Mouse (Mus musculus) layer of hippocampus, adult 2 months (tissue): ENCODE measurements around the gene Gba. TPM values are rescaled to one million over a fixed set of nuclear protein-coding genes. Genes with fewer than 3 reads are reported as not detected.
A peak's percentile ranks its signal among the peaks of the same experiment; 100 is the strongest.

Experiments used
- DNase-seq, 2 experiments: peaks; one replicate each; pipeline ENCODE4 v3.0.0; 2022; ENCODE audit warnings: low spot score in 2 of 2
- H3K27ac ChIP-seq: fragments of 200-600 bp; 2 replicates; pipeline ENCODE4 v1.8.1; 2022
- H3K4me3 ChIP-seq: fragments of 200-600 bp; 2 replicates; pipeline ENCODE4 v1.8.1; 2022; ENCODE audit warnings: mild to moderate bottlenecking
- CTCF ChIP-seq: fragments of 200-600 bp; conservative IDR thresholded peaks from 2 replicates; pipeline ENCODE4 v1.8.1; 2022; ENCODE audit warnings: antibody characterized with exemption, mild to moderate bottlenecking, moderate library complexity
- total RNA-seq, 2 experiments: library from RNA; stranded (reverse); gene quantifications; 2 replicates each; pipeline ENCODE4 v1.2.3; 2021

The Gba gene
- total RNA-seq, 2 experiments from 2014 or later: 55.7 to 67.9 TPM

DNA sequence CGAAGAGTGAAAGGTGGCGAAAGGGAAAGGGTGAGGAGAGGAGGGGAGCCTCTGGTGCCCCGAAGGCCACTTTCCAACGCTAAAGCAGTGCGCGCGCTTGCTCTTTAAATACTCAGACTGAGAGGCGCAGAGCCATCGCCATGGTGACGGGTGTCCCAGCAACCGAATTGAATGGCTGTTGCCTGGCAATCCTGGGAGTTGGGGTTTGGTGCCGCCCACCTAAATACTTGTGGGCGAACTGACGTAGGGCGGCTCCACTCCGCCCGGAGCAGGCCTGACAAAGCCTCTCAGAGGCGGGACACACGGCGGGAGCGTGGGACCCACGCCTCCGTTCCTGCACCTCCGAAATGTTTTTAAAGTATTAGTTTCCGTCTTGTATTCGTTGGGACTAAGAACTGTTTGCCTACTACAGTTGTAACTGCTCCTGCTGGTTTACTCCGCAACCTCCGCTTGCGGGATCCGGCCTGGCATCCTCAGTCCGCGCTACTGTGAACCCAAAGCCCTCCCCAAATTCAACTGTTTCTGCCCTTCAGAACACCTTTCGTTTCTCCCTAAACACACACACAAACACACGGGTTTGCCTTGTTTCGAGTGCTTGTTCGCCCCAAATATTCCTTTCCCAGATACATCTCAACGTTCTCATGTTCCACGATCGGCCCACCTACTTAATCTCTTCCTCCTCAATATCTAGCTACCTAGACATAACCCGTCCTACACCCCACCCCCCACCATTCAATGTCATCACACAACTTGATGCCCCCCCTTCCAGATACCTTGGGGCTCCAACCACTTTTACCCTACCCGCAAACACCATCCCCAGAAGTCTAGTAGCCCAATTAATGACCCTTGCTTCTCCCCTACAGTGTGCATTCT is 24.8 kb downstream of the Gba start:
- no peak for TF ChIP-seq CTCF
- H3K4me3 ChIP-seq: peak overlapping the region; percentile 68
- DNase-seq: peak; percentile 92 to 96
- peak overlapping the region; percentile 93 for H3K27ac ChIP-seq

DNA sequence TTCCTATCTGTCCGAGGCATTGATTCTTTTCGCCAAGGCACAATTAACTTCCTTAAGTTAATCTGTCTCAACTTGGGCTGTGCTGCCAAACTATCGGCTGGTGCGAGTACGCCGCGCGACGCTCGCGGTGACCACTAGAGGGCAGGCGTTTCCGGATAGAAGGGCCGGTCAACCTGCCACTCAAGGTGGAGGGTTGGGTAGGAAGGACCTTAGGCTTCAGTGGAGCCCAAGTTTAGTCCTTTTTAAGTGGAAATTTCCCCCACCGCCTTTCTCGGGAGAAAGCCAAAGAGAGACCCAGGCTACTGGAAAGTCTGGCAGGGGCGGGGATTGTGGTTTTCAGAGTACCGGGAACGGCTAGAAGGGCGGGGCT is 25.4 kb downstream of the Gba start:
- H3K4me3 ChIP-seq: peak overlapping the region; percentile 68
- TF ChIP-seq CTCF: peak; percentile 92
- DNase-seq: peak; percentile 81 to 89
- H3K27ac ChIP-seq: peak overlapping the region; percentile 93

DNA sequence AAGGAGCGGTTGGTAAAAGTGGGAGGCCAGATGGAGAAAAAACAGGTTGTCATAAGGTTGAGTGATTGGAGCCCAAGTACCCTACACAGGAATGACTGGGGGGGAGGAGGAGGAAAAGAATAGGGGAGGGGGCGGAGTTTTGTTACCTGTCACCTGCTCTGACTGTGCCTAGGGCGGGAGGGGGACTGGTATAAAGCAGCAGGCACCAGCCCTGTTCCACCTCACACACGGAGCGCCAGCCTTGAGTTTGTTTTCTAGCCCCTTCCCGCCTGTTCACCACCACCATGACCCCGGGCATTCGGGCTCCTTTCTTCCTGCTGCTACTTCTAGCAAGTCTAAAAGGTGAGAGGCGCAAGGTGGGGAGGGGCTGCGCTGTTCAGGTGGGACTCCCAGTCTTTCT is 26.1 kb downstream of the Gba start, which contains the start of gene Muc1:
Gene Muc1 (plus strand): TSS at position 222 of the 400 bp plus-strand sequence.
- DNase-seq: no peak
- no peak for TF ChIP-seq CTCF
- peak within 1 kb of the TSS; percentile 68 for H3K4me3 ChIP-seq
- peak within 1 kb of the TSS; percentile 93 for H3K27ac ChIP-seq

DNA sequence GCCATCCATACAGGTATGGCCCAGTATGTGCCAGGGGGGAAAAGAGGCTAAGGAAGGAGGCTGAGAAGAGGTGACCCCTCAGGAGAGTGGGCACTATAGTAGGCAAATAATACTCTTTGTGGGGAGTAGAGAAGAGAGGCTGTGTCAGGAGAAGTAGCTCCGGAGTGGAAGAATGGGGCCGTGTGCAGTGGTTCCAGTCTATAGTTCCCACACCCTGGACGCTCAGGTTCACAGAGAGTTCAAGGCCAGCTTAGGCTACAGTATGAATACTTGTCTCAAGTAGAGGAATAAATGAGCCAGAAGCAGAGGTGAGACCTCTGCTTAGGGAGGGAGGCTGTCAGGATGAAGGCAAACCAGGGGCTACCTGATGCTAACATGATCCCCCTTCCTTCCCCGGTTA is 26.5 kb downstream of the Gba start:
- TF ChIP-seq CTCF: no peak
- H3K4me3 ChIP-seq: no peak overlapping the region
- DNase-seq: no peak
- no peak overlapping the region for H3K27ac ChIP-seq

DNA sequence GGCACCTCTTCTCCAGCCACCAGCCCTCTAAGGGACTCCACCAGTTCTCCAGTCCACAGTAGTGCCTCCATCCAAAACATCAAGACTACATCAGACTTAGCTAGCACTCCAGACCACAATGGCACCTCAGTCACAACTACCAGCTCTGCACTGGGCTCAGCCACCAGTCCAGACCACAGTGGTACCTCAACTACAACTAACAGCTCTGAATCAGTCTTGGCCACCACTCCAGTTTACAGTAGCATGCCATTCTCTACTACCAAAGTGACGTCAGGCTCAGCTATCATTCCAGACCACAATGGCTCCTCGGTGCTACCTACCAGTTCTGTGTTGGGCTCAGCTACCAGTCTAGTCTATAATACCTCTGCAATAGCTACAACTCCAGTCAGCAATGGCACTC is 27.8 kb downstream of the Gba start:
- H3K4me3 ChIP-seq: no peak overlapping the region
- no peak for DNase-seq
- no peak overlapping the region for H3K27ac ChIP-seq
- TF ChIP-seq CTCF: no peak

GRCm38 (mm10) chr3:89231345-89231744 is 28.6 kb downstream of the Gba start:
- no peak for TF ChIP-seq CTCF
- no peak overlapping the region for H3K27ac ChIP-seq
- DNase-seq: no peak
- no peak overlapping the region for H3K4me3 ChIP-seq

DNA sequence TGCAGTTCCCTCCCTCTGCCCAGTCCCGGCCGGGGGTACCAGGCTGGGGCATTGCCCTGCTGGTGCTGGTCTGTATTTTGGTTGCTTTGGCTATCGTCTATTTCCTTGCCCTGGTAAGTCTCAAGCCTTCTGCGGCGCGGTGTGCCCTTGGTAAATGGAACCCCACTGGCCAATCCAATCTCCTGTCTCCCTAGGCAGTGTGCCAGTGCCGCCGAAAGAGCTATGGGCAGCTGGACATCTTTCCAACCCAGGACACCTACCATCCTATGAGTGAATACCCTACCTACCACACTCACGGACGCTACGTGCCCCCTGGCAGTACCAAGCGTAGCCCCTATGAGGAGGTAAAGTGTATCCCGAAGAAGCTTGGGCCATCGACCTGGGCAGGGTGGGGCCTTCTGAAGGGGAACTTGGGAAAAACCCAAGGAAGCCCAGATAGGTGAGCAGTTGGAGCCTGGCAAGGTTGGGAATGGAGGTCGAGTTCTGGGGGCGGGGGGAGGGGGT is 29.1 kb downstream of the Gba start:
- Histone ChIP-seq H3K27ac (no peak overlapping the region), H3K4me3 (no peak overlapping the region)
- 0 out of 2 replicates have a peak, but pooled peaks have one; percentile 4 for TF ChIP-seq CTCF
- DNase-seq: no peak

- no peak for DNase-seq
Measured at GRCm38 (mm10) chr3:89232614-89233013, 29.9 kb downstream of the Gba start.

GRCm38 (mm10) chr3:89233562-89234110 is 30.9 kb downstream of the Gba start:
- no peak for TF ChIP-seq CTCF
- Histone ChIP-seq H3K4me3 (no peak overlapping the region), H3K27ac (no peak overlapping the region)
- DNase-seq: no peak

More at GRCm38 (mm10) chr3:89232614-89233013, 29.9 kb downstream of the Gba start:
- TF ChIP-seq CTCF: no peak
- Histone ChIP-seq H3K4me3 (no peak overlapping the region), H3K27ac (no peak overlapping the region)

DNA sequence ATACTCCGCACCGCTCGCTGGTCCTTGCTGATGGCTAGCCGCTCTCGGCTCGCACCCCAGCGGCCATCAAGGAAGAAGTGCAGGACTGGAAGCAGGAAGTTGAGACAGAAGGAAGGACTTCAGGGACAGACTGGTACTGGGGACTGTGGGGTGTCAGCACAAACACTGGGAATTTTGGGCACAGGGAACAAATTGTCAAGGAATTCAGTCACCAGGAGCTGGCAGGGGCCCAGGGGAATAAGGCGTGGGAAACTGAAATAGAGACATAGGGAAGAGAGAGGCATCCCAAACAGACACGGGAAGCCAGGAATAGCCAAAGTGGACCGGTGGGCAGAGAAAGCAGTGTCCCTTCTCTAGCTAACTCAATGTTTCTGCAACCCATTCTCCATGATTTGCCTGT is 33.8 kb downstream of the Gba start:
- DNase-seq: no peak
- TF ChIP-seq CTCF: no peak
- H3K27ac ChIP-seq: no peak overlapping the region
- no peak overlapping the region for H3K4me3 ChIP-seq

DNA sequence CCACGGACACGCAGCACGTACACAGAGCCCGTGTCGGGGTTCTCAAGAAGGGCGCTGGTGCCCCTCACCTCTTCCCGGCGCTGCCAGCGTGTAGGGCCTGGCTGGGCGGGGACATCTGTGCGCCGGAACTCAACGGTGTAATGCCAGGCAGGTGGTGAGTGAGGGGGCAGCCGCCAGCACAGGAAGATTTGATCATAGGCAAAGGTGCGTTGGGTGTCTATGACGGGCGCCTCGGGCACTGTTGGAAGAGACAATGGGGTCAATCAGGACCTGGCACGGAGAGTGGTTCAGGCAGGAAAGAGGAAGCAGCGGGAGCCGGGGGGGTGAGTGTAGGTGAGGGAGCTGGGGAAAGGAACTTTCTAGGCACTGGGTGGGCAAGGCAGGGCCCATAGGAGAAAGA is 35.0 kb downstream of the Gba start:
- DNase-seq: no peak
- no peak overlapping the region for H3K27ac ChIP-seq
- no peak for TF ChIP-seq CTCF
- H3K4me3 ChIP-seq: no peak overlapping the region

DNA sequence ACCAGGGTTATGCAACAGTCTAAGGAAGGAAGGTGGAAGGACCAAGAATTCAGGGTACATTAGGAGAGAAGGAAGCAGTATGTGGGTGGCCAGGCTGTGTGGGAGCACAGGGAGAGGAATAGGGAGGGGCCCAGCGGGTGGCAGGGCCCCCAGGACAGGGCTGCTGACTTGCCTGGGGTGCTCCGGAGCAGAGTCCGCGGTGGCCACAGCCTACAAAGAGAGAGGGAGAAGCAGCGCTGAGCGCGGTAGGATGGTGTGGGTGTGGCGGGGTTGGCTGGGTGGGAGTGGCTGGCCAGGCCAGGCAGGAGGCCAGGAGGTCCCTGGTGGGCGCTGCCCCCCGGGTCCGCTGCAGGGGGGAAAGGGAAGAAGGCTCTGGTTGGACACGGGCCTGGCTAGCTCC is 35.8 kb downstream of the Gba start:
- no peak overlapping the region; the same call in 1 of the 2 replicates for H3K27ac ChIP-seq
- H3K4me3 ChIP-seq: no peak overlapping the region
- DNase-seq: no peak
- TF ChIP-seq CTCF: no peak

GRCm38 (mm10) chr3:89242331-89242895 is 39.7 kb downstream of the Gba start:
- H3K4me3 ChIP-seq: no peak overlapping the region; the same call in 1 of the 2 replicates
- DNase-seq: peak in 1 of 2 experiments; percentile 76
- no peak overlapping the region for H3K27ac ChIP-seq
- peak; percentile 87 for TF ChIP-seq CTCF
